Mouse (Mus musculus) thymus, adult 2 months (tissue): ENCODE data around the gene Rundc1.

ENCODE experiments used
- CTCF ChIP-seq: fragments of 200-500 bp; IDR thresholded peaks from 2 replicates; pipeline ENCODE4 v1.5.1; 2012; ENCODE audit warnings: mild to moderate bottlenecking, control low read depth, low read length, moderate library complexity, borderline replicate concordance; ENCODE audit not compliant: control insufficient read depth, poor library complexity, insufficient read depth; ENCODE audit errors: extremely low read depth
- POLR2A ChIP-seq: fragments of 200-500 bp; IDR thresholded peaks from 2 replicates; pipeline ENCODE4 v1.6.1; 2012; ENCODE audit warnings: mild to moderate bottlenecking, low read length, control low read depth, moderate library complexity; ENCODE audit not compliant: control insufficient read depth, poor library complexity, insufficient read depth; ENCODE audit errors: extremely low read depth

DNA sequence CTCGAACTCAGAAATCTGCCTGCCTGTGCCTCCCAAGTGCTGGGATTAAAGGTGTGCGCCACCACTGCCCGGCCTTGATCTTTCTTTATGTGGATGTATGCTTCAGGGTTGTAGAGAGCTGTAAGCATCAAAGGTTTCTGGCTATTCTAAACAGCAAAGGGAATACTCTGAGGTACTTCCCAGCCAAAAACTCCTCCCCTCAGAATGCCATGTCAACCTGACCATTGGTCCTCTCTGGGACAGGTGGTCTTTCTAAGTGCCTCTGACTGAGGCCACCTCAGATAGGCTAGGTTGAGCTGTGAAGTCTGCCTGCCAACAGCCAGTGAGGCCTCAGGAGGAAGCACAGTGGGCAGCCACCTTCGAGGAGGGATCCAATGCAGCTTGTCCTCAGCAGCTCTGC lies 24.0 kb downstream of the Rundc1 start:
- TF ChIP-seq CTCF (no peak), POLR2A (no peak)
